Mouse (Mus musculus): ENCODE data around the gene Actn2.

The Actn2 gene

DNA sequence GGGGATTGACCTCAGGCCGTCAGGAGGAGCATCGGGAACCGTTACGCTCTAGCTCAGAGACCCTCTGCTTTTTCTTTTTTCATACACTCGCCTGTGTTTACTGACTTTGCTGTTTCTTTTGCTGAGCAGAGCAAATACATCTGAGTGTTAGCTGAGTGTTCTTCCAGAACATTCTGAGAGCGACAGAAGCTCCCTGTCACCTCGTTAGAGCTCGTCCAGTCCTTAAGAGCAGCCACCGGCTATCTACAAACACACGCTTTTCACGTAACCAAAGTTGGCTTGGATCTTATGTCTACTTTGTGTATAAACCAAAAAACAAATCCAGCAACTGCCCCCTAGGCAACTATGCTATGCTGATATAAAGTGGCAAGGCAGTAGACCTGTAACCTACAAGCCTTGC is 56.0 kb downstream of the Actn2 start:
- CTCF ChIA-PET, result interaction anchor here in 2 of 4 experiments (1.0 to 2.4 kb wide), 3 partner anchors 11 to 12 kb away, joined by 3 to 7 read pairs (median 4); no protein-coding TSS in a partner anchor

DNA sequence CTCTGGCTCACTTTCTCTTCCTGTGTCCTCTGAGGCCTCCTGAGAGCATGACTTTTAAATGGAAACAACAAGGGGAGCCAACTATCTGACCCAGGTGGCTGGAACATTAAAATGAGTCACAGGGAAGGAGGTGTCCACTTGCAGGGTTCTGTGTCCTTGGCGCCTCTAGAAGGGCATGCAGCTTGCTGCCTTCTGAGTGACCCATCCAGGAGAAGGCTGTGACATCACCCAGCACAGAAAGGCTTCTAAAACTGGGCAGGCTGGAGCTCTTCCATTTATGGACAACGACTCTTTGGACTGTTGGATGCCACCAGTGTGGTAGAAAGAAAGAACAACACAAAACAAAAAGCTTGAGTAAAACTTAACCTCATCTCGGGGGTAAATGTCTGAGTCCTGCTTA is 56.7 kb downstream of the Actn2 start:
- POLR2A ChIA-PET, result interaction anchor here in 2 of 4 experiments (0.5 to 1.0 kb wide), 4 partner anchors 10 to 768 kb away, joined by 3 to 4 read pairs (median 3); partner anchors contain the start of gene Mtr (in 1 of the 2)
- CTCF ChIA-PET, result interaction anchor here in 2 of 4 experiments (1.2 to 1.5 kb wide), 2 partner anchors 11 kb away, joined by 4 to 6 read pairs; no protein-coding TSS in a partner anchor

More for the DNA sequence above, 56.0 kb downstream of the Actn2 start:
- POLR2A ChIA-PET, result interaction anchor here in 2 of 4 experiments (0.5 to 1.0 kb wide), 3 partner anchors 10 to 768 kb away, joined by 3 to 5 read pairs (median 4); partner anchors contain the start of gene Mtr (in 1 of the 2)

DNA sequence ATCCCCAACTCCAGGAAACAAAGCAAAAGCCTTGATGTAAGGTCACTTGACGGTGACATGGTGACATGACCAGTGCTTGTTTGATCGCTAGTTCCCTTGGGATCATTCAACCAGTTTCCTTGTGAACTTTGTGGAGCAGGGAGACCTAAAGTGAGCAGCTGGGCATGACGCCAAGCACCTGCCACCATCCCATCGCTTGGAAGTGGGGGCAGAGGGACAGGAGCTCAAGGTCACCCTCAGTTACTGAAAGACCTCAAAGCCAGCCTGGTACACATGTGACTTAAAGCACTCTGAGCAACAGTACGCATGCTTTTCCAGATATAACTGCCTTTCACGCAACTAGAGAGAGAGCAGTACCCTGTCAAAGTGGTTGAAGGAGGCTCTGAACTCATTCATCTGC is 65.8 kb downstream of the Actn2 start:
- CTCF ChIA-PET, result interaction anchor here in 2 of 4 experiments (0.6 to 0.7 kb wide), 2 partner anchors 11 to 38 kb away, joined by 3 to 6 read pairs; no protein-coding TSS in a partner anchor
- POLR2A ChIA-PET, result interaction anchor here in 1 of 4 experiments (2.8 kb wide), 1 partner anchor 18 kb away, joined by 16 read pairs; the partner anchor contains the start of gene Mtr

DNA sequence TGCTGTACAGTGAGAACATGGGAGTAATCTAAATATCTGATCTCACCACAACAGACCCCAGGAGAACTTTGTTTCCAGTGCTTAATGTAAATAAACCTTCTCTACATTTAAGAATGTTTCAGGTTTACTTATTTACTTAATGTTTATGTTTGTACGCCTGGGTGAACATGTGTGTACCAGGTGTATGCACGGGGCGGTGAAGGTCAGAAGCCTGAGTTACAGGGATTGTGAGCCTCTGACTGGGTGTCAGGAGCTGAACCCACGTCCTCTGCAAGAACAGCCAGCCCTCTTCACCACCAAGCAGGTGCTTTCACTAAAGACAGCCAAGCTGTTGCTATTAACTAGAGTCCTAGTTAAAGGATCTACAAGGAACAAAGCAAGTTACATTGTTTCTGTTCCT is 66.3 kb downstream of the Actn2 start:
- POLR2A ChIA-PET, result interaction anchor here in 2 of 4 experiments (1.5 to 2.8 kb wide), 4 partner anchors 11 to 98 kb away, joined by 4 to 16 read pairs (median 8); partner anchors contain the start of gene Mtr (in 1 of the 2)

DNA sequence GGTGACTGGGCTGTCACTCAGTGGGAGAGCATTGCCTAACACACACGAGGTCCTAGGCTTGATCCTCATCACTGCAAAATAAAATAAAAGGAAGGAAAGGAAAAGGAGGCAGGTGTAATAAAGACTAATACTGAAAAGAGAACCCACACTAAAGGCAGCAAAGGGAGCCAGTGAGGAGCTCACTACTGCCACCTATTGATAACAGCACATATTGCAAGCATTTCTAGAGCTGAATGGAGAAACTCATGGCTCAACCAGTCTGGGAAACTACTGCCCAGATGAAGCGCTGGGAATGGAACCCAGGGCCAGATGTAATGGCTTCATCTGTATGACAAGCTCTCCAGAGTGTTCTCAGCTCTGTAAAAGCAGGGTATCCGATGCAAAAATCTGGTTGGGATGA is 67.6 kb downstream of the Actn2 start:
- CTCF ChIA-PET, result interaction anchor here (0.5 to 2.0 kb wide), 36 partner anchors 9 to 447 kb away, joined by 3 to 18 read pairs (median 4); partner anchors contain the start of genes Mtr (in 3 of the 4) and Ryr2 (in 1 of the 4)

More for the DNA sequence above, 66.3 kb downstream of the Actn2 start:
- CTCF ChIA-PET, result interaction anchor here (0.6 to 1.6 kb wide), 5 partner anchors 12 to 64 kb away, joined by 3 to 6 read pairs (median 4); no protein-coding TSS in a partner anchor

DNA sequence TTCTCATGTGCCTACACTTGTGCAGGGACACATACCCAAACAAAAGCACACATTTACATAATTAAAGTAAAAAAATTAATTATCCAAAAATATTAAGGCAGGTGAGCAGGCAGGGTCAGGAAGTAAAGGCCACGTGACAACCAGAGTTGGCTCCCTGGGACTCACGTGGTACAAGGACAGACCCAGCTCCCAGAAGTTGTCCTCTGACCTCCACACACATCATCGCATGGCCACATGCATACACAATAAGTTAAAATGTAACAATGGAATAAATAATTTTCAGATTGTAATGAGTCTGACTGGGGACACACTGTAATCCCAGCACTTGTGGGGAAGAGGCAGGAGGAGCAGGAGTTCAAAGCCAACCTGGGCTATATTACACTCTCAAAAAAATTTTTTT is 72.6 kb downstream of the Actn2 start:
- CTCF ChIA-PET, result no interaction called here
- POLR2A ChIA-PET, result interaction anchor here in 1 of 4 experiments (1.2 to 1.9 kb wide), 2 partner anchors 10 to 16 kb away, joined by 5 read pairs; partner anchors contain the start of gene Mtr

More for the DNA sequence above, 67.6 kb downstream of the Actn2 start:
- POLR2A ChIA-PET, result interaction anchor here in 3 of 4 experiments (0.6 to 2.8 kb wide), 13 partner anchors 8 to 129 kb away, joined by 3 to 16 read pairs (median 4); partner anchors contain the start of genes Mtr (in 3 of the 3) and Heatr1 (in 1 of the 3)

DNA sequence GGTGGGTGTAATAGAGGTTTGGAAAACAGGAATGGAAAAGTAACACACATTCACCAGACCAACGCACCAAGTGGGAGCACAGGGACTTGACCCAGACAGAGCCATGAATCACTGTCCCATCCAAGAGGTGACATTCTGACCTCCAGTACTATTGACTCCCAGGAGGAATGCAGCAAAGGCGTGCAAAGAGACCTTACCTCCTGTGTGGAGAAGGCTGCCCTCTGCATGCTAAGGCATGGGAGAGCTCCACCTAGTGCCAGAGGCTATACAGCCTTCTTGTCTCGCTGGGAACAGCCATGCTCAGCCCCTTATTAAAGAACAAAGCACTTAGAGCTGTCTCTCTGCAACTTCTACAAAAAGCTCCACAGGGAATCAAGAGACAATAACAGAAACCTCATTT is 73.5 kb downstream of the Actn2 start:
- CTCF ChIA-PET, result interaction anchor here in 3 of 4 experiments (0.5 to 1.8 kb wide), 5 partner anchors 9 to 162 kb away, joined by 3 to 7 read pairs (median 3); partner anchors contain the start of gene Mtr (in 1 of the 3)

DNA sequence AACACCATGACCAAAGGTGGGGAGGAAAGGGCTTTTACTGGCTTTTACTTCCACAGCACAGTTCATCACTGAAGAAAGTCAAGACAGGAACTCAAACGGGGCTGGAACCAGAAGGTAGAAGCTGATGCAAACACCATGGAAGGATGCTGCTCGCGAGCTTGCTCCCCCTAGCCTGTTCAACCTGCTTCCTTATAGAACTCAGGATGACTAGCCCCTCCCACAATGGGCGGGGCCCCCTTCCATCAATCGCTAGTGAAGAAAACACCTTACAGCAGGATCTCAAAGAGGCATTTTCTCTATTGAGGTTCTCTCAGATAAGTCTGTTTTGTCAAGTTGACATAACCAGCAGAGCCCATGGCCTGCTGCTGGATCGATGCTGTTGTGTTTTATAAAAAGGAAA is 76.6 kb downstream of the Actn2 start:
- POLR2A ChIA-PET, result interaction anchor here in 3 of 4 experiments (0.5 to 2.0 kb wide), 4 partner anchors 9 to 1151 kb away, joined by 3 to 8 read pairs (median 5); no protein-coding TSS in a partner anchor
- CTCF ChIA-PET, result interaction anchor here in 2 of 4 experiments (0.6 to 2.6 kb wide), 2 partner anchors 9 to 56 kb away, joined by 3 to 17 read pairs; no protein-coding TSS in a partner anchor

More for the DNA sequence above, 73.5 kb downstream of the Actn2 start:
- POLR2A ChIA-PET, result interaction anchor here in 3 of 4 experiments (0.6 to 2.0 kb wide), 7 partner anchors 9 to 171 kb away, joined by 3 to 10 read pairs (median 5); partner anchors contain the start of gene Mtr (in 2 of the 3)

DNA sequence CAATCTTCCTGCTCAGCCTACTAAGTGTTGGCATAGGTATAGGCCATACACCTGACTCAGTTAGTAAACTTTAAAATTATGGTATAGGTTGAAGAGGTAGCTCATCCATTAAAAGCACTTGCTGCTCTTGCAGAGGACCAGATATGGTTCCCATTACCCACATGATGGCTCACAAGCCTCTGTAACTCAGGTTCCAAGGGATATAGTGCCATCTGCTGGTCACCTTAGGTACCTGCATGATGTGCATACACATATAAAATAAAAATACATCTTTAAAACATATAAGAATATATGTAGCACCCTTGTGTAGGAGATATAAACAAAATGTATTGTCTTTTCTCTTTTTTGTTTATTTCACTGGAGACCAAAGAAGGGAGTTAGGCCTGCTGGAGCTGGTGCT is 79.1 kb downstream of the Actn2 start:
- POLR2A ChIA-PET, result interaction anchor here in 1 of 4 experiments (0.9 kb wide), 2 partner anchors 17 to 85 kb away, joined by 3 read pairs; no protein-coding TSS in a partner anchor

DNA sequence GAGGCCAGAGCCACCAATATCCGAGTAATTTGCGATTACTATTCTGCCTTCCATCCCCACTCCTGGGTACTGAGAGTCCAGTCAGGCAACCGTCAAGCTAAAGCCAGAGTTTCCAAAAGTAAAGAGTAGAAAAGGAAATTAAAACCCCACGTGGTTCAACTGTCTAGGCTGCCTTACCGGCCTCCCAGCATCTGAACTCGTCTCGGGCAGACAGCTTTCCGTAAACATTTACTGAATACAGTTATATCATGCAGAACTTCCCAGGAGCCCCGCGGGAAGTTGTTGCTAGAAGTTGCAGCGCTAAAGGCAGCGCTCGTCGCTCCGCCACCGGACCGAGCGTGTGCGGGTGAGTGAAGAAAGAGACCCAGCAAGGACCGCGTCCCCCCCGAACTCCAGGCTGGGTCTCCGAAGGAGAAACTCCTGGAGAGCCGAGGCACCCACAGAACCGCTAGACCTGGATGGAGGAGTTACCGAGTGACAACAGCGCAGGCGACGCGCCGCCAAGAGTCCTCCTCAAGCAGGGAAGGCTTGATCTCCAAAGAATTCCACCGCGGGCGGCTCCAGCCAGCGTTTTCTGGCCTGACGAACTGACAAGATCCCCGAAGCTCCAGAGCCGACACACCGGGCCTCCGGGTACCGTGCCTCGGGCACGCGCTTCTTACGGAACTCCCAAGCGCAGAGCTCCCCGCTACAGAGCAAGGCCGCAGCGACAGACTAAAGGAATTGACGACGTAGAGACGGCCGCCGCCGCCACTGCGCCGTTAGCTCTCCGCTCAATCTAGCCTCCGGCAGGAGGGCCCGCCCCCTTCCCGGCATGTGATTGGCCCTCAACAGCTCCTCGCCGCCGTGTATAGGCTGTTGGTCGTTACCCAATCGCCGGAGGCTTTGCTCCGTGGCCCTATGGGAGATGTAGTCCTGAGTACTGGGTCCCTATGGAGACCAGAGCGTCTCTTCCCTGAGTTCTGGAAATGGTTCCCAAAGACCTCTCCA is 82.9 kb downstream of the Actn2 start, which contains the start of gene Mtr:
Gene Mtr, minus strand, starts transcription at position 723 of the 990 bp plus-strand sequence.
- ChIA-PET POLR2A (interaction anchor here in 3 of 4 experiments (0.5 to 3.5 kb wide), 53 partner anchors 9 to 986 kb away, joined by 3 to 37 read pairs (median 4); partner anchors contain the start of genes Heatr1 (in 3 of the 3), Ero1lb (in 1 of the 3) and Ryr2 (in 1 of the 3)), CTCF (interaction anchor here (0.6 to 3.3 kb wide), 9 partner anchors 9 to 1316 kb away, joined by 3 to 18 read pairs (median 7); partner anchors contain the start of gene Heatr1 (in 1 of the 4))

More for the DNA sequence above, 79.1 kb downstream of the Actn2 start:
- CTCF ChIA-PET, result interaction anchor here in 2 of 4 experiments (0.7 to 2.6 kb wide), 2 partner anchors 11 to 72 kb away, joined by 3 to 17 read pairs; no protein-coding TSS in a partner anchor

DNA sequence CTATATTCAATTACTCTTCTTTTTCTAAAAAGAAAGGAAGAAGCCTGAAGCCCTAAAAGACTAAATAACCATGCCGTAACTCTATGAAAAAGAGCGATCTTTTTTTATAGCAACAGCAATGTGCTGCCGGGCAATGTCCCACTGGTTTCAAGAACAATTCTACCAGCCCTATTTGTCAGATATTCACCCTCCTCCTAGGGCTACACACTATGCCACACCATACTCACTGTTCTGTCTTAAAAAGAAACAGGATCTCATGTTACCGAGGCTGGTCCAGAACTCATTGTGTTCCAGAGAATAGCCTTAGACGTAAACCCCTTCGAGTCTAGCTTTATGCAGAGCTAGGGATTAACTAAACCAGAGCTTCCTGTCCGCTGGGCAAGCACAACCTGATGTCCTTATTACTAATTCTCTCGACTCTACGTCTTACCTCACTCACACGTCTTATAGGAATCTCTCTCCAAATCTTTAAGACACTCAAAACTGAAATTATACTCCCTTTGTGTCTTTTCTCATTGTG is 83.6 kb downstream of the Actn2 start:
- POLR2A ChIA-PET, result interaction anchor here in 3 of 4 experiments (0.5 to 3.5 kb wide), 18 partner anchors 9 to 392 kb away, joined by 3 to 37 read pairs (median 5); partner anchors contain the start of gene Heatr1 (in 1 of the 3)
- CTCF ChIA-PET, result interaction anchor here in 3 of 4 experiments (1.0 to 3.3 kb wide), 3 partner anchors 16 to 138 kb away, joined by 3 to 17 read pairs (median 5); partner anchors contain the start of gene Heatr1 (in 1 of the 3)

DNA sequence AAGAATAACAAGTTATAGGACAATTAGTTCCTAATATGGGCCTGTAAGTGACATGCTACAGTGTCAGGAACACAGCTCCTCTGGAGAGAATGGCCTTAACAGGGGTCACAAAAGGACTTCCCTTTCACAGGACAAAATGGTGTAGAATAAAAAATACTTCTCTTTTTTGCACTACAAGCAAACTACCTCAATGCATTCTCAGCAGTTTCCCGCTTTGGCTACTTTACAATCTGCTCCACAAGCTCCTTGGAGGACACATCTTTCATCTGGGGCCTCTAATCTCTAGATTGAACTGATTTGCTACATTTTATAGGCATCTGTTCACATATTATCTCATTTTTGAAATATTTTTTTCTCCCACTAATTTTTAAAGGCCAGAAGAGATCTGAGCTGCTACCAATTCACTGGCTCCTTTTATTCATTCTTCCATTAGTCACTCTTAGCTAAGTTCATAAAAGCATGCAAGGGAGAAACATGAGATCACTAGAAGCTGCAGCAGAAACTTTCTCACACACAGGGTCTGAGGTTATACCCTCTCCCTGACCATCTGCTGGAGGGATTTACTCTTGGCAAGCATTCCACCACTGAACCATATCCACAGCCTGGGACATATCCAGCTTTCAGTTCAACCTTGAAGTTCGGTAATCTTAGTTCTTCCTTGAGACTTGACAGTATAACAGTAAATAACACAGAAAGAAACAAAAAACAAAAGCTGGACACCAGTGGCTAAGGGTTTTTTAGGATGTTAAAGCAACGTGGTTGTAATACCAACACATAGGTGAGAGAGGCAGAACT is 84.5 kb downstream of the Actn2 start:
- POLR2A ChIA-PET, result interaction anchor here in 3 of 4 experiments (0.7 to 3.5 kb wide), 12 partner anchors 8 to 139 kb away, joined by 3 to 25 read pairs (median 4); partner anchors contain the start of gene Heatr1 (in 1 of the 3)
- CTCF ChIA-PET, result interaction anchor here in 2 of 4 experiments (1.0 to 3.3 kb wide), 2 partner anchors 17 kb away, joined by 3 to 17 read pairs; no protein-coding TSS in a partner anchor

DNA sequence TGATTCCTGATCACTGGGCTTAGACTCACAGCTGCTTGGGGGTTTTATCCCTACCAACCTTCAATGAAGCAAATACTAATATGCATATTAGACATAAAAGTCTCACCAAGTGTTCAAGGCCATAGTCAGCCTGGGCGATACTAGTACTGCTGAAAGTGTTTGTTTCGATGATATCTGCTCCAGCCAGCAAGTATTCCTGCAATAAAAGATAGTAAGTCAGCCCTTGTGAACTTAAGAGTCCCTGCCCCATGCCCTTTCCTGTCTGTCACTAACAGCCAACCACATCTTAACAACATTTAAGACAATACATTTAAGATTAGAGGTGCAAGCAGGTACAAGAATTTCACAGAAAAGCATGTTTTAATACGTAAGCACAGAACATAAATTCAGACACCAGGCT is 90.1 kb downstream of the Actn2 start:
- ChIA-PET POLR2A (no interaction called here), CTCF (no interaction called here)

DNA sequence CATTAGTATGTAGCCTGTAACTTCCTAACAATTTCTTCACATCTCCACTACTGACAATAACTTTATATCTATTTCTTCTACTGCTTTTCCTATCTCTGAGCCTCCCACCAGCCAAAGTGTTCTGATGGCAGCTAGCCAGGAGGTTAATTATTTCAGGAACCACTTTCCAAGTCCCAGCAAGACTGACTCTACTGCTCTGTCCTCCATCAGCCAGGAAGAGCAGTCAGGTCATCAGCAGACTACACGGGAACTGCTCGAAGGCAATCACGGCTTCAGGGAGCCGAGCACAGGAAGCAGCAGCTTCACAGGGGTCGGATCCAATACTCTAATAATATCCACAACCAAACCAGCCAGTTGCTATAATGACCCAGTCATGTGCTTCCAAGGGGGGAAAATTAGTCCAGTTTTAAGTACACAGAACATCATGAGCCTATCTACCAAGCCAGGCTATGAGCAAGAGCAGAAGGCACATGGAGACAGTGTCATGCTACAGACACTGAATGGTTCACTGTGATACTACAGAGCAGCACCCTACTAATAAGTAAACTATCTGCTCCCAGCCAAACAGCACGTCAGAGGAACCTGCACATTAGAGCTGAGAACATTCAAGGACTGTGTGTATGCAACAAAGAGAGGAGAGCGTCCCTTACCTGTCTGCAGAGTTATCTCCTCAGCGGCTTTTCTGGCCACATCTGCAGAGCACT is 91.2 kb downstream of the Actn2 start:
- CTCF ChIA-PET, result interaction anchor here in 1 of 4 experiments (0.6 kb wide), 1 partner anchor 488 kb away, joined by 7 read pairs; no protein-coding TSS in a partner anchor

DNA sequence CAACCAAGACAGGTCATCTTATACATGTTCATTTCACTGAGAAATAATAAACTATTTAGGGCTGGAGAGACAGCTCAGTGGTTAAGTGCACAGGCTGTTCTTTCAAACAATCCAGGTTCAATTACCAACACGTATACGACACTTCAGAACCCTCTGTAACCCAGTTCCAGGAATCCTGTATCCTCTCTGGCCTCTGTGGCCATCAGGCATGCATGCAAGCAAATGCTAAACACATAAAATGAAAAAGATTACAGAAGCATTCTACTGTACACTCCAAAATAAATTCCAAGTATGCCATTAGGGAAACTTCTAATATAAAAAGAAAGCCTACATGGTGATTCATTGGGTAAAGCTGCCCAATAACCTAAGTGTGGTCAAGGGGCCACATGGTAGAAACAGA is 94.6 kb downstream of the Actn2 start:
- ChIA-PET POLR2A (interaction anchor here in 3 of 4 experiments (0.5 to 4.3 kb wide), 3 partner anchors 11 to 326 kb away, joined by 3 to 25 read pairs (median 3); partner anchors contain the start of gene Mtr (in 1 of the 3)), CTCF (interaction anchor here in 1 of 4 experiments (1.0 kb wide), 1 partner anchor 17 kb away, joined by 10 read pairs; no protein-coding TSS in a partner anchor)

More for the DNA sequence above, 91.2 kb downstream of the Actn2 start:
- POLR2A ChIA-PET, result no interaction called here

DNA sequence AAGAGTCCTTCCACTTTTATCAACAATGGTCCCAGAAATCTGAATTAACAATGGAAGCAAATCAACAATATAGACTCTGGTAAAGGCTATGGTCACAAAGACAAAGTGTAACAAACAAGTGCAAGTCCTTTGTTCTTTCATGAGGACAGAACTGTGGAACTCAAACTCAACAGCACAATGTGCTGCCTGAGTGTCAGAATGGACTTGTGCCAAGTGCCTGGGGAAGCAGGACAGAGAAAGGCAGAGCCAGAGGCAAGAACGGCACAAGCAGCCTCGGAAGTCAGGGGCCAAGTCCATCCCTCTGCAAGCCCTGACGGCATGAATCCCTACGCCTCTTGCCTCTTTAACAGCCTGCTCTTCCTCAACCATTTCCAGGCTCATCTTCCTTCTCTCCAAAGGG is 96.6 kb downstream of the Actn2 start:
- CTCF ChIA-PET, result no interaction called here

More for the DNA sequence above, 96.6 kb downstream of the Actn2 start:
- POLR2A ChIA-PET, result interaction anchor here in 2 of 4 experiments (1.0 to 4.3 kb wide), 2 partner anchors 13 to 14 kb away, joined by 3 to 25 read pairs; partner anchors contain the start of gene Mtr (in 2 of the 2)

Data from embryonic stem cell, embryonic (primary cell).